Mouse (Mus musculus) hindbrain, embryonic 16.5 days (tissue): ENCODE data around the gene Tctn3. TPM values are rescaled to one million over a fixed set of nuclear protein-coding genes. Genes with fewer than 3 reads are reported as not detected.

Source experiments
- ATAC-seq: fragments of 200-750 bp; cut with Nextera tagmentation; 2 replicates; pipeline ENCODE4 v1.8.0; 2017; ENCODE audit warnings: moderate TSS enrichment, moderate library complexity
- H3K27ac ChIP-seq: fragments of 300-500 bp; sonication (generic); 2 replicates; pipeline ENCODE4 v1.5.1; 2014; ENCODE audit warnings: low read depth, mild to moderate bottlenecking, control low read depth, low read length, moderate library complexity
- H3K27me3 ChIP-seq: fragments of 300-500 bp; sonication (generic); replicated peaks from 2 replicates; pipeline ENCODE4 v1.6.1; 2014; ENCODE audit warnings: low read length; ENCODE audit not compliant: control insufficient read depth, insufficient read depth
- H3K36me3 ChIP-seq: fragments of 300-500 bp; sonication (generic); 2 replicates; pipeline ENCODE4 v1.6.1; 2014; ENCODE audit warnings: mild to moderate bottlenecking, low read length, moderate library complexity, mixed read lengths; ENCODE audit not compliant: control insufficient read depth, insufficient read depth
- H3K4me1 ChIP-seq: fragments of 300-500 bp; sonication (generic); 2 replicates; pipeline ENCODE4 v1.6.1; 2014; ENCODE audit warnings: low read depth, low read length; ENCODE audit not compliant: control insufficient read depth, insufficient read depth
- H3K4me2 ChIP-seq: fragments of 300-500 bp; sonication (generic); 2 replicates; pipeline ENCODE4 v1.6.1; 2014; ENCODE audit warnings: mild to moderate bottlenecking, low read length, control low read depth, moderate library complexity
- H3K4me3 ChIP-seq: fragments of 300-500 bp; sonication (generic); 2 replicates; pipeline ENCODE4 v1.5.1; 2014; ENCODE audit warnings: mild to moderate bottlenecking, low read length, control low read depth, moderate library complexity
- H3K9ac ChIP-seq: fragments of 300-500 bp; sonication (generic); 2 replicates; pipeline ENCODE4 v1.6.1; 2014; ENCODE audit warnings: low read depth, mild to moderate bottlenecking, control low read depth, low read length, moderate library complexity
- H3K9me3 ChIP-seq: fragments of 300-500 bp; sonication (generic); 2 replicates; pipeline ENCODE4 v1.6.1; 2014; ENCODE audit warnings: mild to moderate bottlenecking, low read length, moderate library complexity; ENCODE audit not compliant: control insufficient read depth
- WGBS: fragments of 180-500 bp; shearing (Covaris S2); extraction: QIAGEN DNeasy Blood & Tissue Kit; methylation state at CpG from one replicate; pipeline ENCODE4 v1.1.7; 2014; 5-methylcytosine and 5-hydroxymethylcytosine counted together
- polyA plus RNA-seq: library from polyadenylated mRNA; unstranded; fragments of >200 nt; fragmentation: Nextera tagmentation; extraction: Ambion mirVana; gene quantifications from 2 replicates; pipeline ENCODE4 v1.2.1, GENCODE M21; 2015

Gene Tctn3
- polyA plus RNA-seq, 1 experiment from 2014 or later = 14.8 TPM

GRCm38 (mm10) chr19:40555136-40555535 is 56.9 kb downstream of the Tctn3 start:
- no peaks in the 10 kb centered on the region for H3K4me1 ChIP-seq
- H3K27ac ChIP-seq = no peak overlapping the region
- no peaks in the 10 kb centered on the region for H3K27me3 ChIP-seq
- H3K4me3 ChIP-seq = no peak overlapping the region
- H3K9me3 ChIP-seq = no peaks in the 10 kb centered on the region
- no peak overlapping the region for H3K4me2 ChIP-seq
- ATAC-seq = no peak
- WGBS = 95% methylated on average over 8 of the region's 8 CpGs
- H3K36me3 ChIP-seq = peaks cover 38% of the 10 kb centered on the region
- H3K9ac ChIP-seq = no peak overlapping the region

- ATAC-seq = no peak
- Histone ChIP-seq H3K9ac (no peak overlapping the region), H3K4me3 (no peak overlapping the region), H3K4me1 (no peaks in the 10 kb centered on the region), H3K36me3 (peaks cover 38% of the 10 kb centered on the region), H3K27me3 (no peaks in the 10 kb centered on the region), H3K27ac (no peak overlapping the region), H3K9me3 (no peaks in the 10 kb centered on the region), H3K4me2 (no peak overlapping the region)
- 92% methylated on average over 11 of the region's 11 CpGs for WGBS
Measured at GRCm38 (mm10) chr19:40554343-40554742, 57.7 kb downstream of the Tctn3 start.

- peaks cover 38% of the 10 kb centered on the region for H3K36me3 ChIP-seq
- ATAC-seq = no peak
- WGBS = 84% methylated on average over 6 of the region's 6 CpGs
Measured at GRCm38 (mm10) chr19:40553849-40554248, 58.2 kb downstream of the Tctn3 start.

GRCm38 (mm10) chr19:40553014-40553789 is 58.8 kb downstream of the Tctn3 start:
- no peaks in the 10 kb centered on the region for H3K9me3 ChIP-seq
- peaks cover 38% of the 10 kb centered on the region for H3K36me3 ChIP-seq
- no peak for ATAC-seq
- no peak overlapping the region for H3K27ac ChIP-seq
- no peak overlapping the region for H3K9ac ChIP-seq
- H3K27me3 ChIP-seq = no peaks in the 10 kb centered on the region
- 92% methylated on average over 14 of the region's 14 CpGs for WGBS
- no peak overlapping the region for H3K4me2 ChIP-seq
- no peaks in the 10 kb centered on the region for H3K4me1 ChIP-seq
- H3K4me3 ChIP-seq = no peak overlapping the region

More at GRCm38 (mm10) chr19:40553849-40554248, 58.2 kb downstream of the Tctn3 start:
- Histone ChIP-seq H3K9ac (no peak overlapping the region), H3K27ac (no peak overlapping the region), H3K4me3 (no peak overlapping the region), H3K4me1 (no peaks in the 10 kb centered on the region), H3K9me3 (no peaks in the 10 kb centered on the region), H3K27me3 (no peaks in the 10 kb centered on the region), H3K4me2 (no peak overlapping the region)

- Histone ChIP-seq H3K4me1 (no peaks in the 10 kb centered on the region), H3K36me3 (peaks cover 18% of the 10 kb centered on the region), H3K4me2 (no peak overlapping the region), H3K9ac (no peak overlapping the region), H3K27me3 (no peaks in the 10 kb centered on the region), H3K9me3 (no peaks in the 10 kb centered on the region), H3K4me3 (no peak overlapping the region), H3K27ac (no peak overlapping the region)
- ATAC-seq = no peak
- 64% methylated on average over 6 of the region's 6 CpGs for WGBS
Measured at GRCm38 (mm10) chr19:40549516-40550135, 62.4 kb downstream of the Tctn3 start.

- Histone ChIP-seq H3K27ac (no peak overlapping the region), H3K4me2 (no peak overlapping the region), H3K4me3 (no peak overlapping the region), H3K36me3 (peaks cover 17% of the 10 kb centered on the region), H3K9ac (no peak overlapping the region), H3K4me1 (no peaks in the 10 kb centered on the region), H3K27me3 (no peaks in the 10 kb centered on the region), H3K9me3 (no peaks in the 10 kb centered on the region)
- no peak for ATAC-seq
- WGBS = 29% methylated on average over 5 of the region's 5 CpGs
Measured at GRCm38 (mm10) chr19:40548796-40549515, 63.1 kb downstream of the Tctn3 start.

GRCm38 (mm10) chr19:40548386-40548785 is 63.6 kb downstream of the Tctn3 start:
- no peak overlapping the region for H3K9ac ChIP-seq
- H3K27ac ChIP-seq = no peak overlapping the region
- no peaks in the 10 kb centered on the region for H3K27me3 ChIP-seq
- no peak overlapping the region for H3K4me2 ChIP-seq
- no peaks in the 10 kb centered on the region for H3K4me1 ChIP-seq
- H3K36me3 ChIP-seq = peaks cover 11% of the 10 kb centered on the region; the same call in 1 of the 2 replicates
- no peaks in the 10 kb centered on the region for H3K9me3 ChIP-seq
- WGBS = 81% methylated on average over 6 of the region's 6 CpGs
- no peak for ATAC-seq
- H3K4me3 ChIP-seq = no peak overlapping the region
